Mouse (Mus musculus): ENCODE measurements around the gene Grk5.

GRCm38 (mm10) chr19:61090541-61090940 lies 201.0 kb downstream of the Grk5 start:
- no peak for TF ChIP-seq CTCF (IDR thresholded peaks at IDR 0.05; ENCODE audit: control insufficient read depth, insufficient read depth, insufficient replicate concordance, low read depth, low read length)
- TF ChIP-seq POLR2A (IDR thresholded peaks at IDR 0.05; ENCODE audit: control insufficient read depth, low read depth, low read length) = no peak

Measured in testis, adult 2 months (tissue).